Mouse (Mus musculus): ENCODE measurements around the gene Slc25a14. TPM values are rescaled to one million over a fixed set of nuclear protein-coding genes. Genes with fewer than 3 reads are reported as not detected.
A peak's percentile ranks its signal among the peaks of the same experiment; 100 is the strongest.

The Slc25a14 gene
- polyA plus RNA-seq, 1 experiment from 2014 or later: 42.0 TPM

GRCm38 (mm10) chrX:48669588-48669987 lies 46.4 kb downstream of the Slc25a14 start:
- no peak overlapping the region for H3K9ac ChIP-seq
- no peaks in the 10 kb centered on the region for H3K9me3 ChIP-seq
- no peak overlapping the region for H3K27ac ChIP-seq
- no peaks in the 10 kb centered on the region for H3K27me3 ChIP-seq (replicated peaks)
- ATAC-seq (replicated peaks): no peak
- no peaks in the 10 kb centered on the region for H3K4me1 ChIP-seq
- H3K36me3 ChIP-seq (replicated peaks): no peaks in the 10 kb centered on the region
- H3K4me2 ChIP-seq: no peak overlapping the region
- H3K4me3 ChIP-seq: no peak overlapping the region
- WGBS: 67% methylated on average over 3 of the region's 3 CpGs

DNA sequence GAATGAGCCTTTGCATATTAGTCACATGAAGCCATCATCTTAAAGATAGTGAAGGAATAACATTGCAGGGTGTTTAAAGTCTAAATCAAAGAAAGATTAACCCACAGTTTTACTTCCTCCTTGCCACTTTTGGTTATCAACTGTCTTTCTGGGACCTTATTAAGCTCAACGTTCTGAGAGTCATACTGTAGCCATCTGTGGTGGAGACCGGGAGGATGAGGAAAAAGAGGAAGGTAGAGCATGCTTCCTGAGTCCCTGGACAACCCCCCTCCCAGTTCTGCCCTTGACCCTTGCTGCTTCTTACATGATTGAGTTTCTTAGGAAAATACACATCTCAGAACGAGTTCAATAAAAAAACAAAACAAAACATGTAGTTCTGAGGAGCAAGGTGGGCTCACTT lies 48.5 kb downstream of the Slc25a14 start:
- no peak overlapping the region for H3K9ac ChIP-seq
- no peak overlapping the region for H3K4me2 ChIP-seq
- H3K27me3 ChIP-seq (replicated peaks): no peaks in the 10 kb centered on the region
- WGBS: 73% methylated on average over 3 of the region's 3 CpGs
- no peaks in the 10 kb centered on the region for H3K36me3 ChIP-seq (replicated peaks)
- H3K4me1 ChIP-seq: no peaks in the 10 kb centered on the region
- H3K27ac ChIP-seq: no peak overlapping the region
- no peaks in the 10 kb centered on the region for H3K9me3 ChIP-seq
- ATAC-seq (replicated peaks): no peak
- no peak overlapping the region for H3K4me3 ChIP-seq

DNA sequence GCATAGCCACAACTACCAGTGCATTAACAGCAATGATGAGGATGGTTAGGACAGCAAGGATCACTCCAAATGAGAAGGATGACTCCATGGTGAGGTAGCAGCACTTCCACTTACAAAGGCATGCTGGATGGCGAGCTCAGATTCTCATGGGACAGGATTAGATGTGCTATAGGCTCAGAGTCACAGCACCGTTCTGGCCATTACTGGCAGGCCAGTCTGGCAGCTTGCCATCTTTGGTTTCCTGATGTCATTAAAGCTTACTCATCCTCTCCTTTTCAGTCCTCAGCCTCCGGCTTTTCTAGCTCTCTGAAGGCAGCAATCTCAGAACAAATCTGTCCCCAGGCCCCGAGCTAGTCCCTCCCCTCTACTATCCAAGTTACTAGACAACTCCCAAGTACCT lies 51.0 kb downstream of the Slc25a14 start, which contains the start of gene Gpr119:
Gene Gpr119, minus strand, starts transcription at position 308 of the 400 bp plus-strand sequence.
- no peak for ATAC-seq (replicated peaks)
- Histone ChIP-seq H3K9me3 (no peaks in the 10 kb centered on the region), H3K27ac (no peak within 1 kb of the TSS), H3K36me3 (replicated peaks) (no peaks in the 10 kb centered on the region), H3K4me1 (no peaks in the 10 kb centered on the region), H3K9ac (no peak within 1 kb of the TSS), H3K4me3 (no peak within 1 kb of the TSS), H3K27me3 (replicated peaks) (no peaks in the 10 kb centered on the region), H3K4me2 (no peak within 1 kb of the TSS)
- 60% methylated on average over 4 of the region's 4 CpGs for WGBS

DNA sequence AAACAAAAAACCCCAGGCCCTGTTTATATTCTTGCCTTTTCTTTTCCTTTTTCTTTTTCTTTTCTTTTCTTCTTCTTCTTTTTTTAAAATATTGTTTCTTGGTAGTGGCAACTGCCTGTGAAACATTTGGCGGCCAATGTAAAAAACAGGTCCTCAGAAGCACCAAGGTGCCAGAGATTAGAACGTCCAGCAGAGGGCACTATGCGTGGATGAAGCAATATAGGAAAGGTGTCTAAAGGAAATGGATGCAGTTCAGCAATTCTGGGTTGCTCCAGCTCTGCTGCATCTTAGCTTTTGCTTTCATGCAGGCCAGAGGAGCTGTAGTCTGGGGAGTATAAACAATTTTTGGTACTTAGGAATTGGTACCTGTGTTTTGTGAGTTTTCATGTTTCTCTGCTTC lies 60.2 kb downstream of the Slc25a14 start:
- Histone ChIP-seq H3K27me3 (replicated peaks) (no peaks in the 10 kb centered on the region), H3K4me1 (no peaks in the 10 kb centered on the region), H3K9me3 (no peaks in the 10 kb centered on the region), H3K9ac (no peak overlapping the region), H3K4me3 (no peak overlapping the region), H3K27ac (no peak overlapping the region), H3K4me2 (no peak overlapping the region), H3K36me3 (replicated peaks) (no peaks in the 10 kb centered on the region)
- 17% methylated on average over 3 of the region's 3 CpGs for WGBS
- no peak for ATAC-seq (replicated peaks)

GRCm38 (mm10) chrX:48683857-48684256 lies 60.6 kb downstream of the Slc25a14 start:
- no peaks in the 10 kb centered on the region for H3K36me3 ChIP-seq (replicated peaks)
- H3K4me2 ChIP-seq: no peak overlapping the region
- no peaks in the 10 kb centered on the region for H3K9me3 ChIP-seq
- WGBS: 79% methylated on average over 5 of the region's 5 CpGs
- no peak overlapping the region for H3K27ac ChIP-seq
- H3K27me3 ChIP-seq (replicated peaks): no peaks in the 10 kb centered on the region
- H3K4me3 ChIP-seq: no peak overlapping the region
- no peak overlapping the region for H3K9ac ChIP-seq
- ATAC-seq (replicated peaks): no peak
- H3K4me1 ChIP-seq: no peaks in the 10 kb centered on the region

- WGBS: 17% methylated on average over 6 of the region's 6 CpGs
- Histone ChIP-seq H3K27ac (peak overlapping the region; percentile 67; the same call in 1 of the 2 replicates), H3K9me3 (no peaks in the 10 kb centered on the region), H3K36me3 (replicated peaks) (no peaks in the 10 kb centered on the region), H3K27me3 (replicated peaks) (no peaks in the 10 kb centered on the region), H3K9ac (peak overlapping the region; percentile 32), H3K4me2 (peak overlapping the region; percentile 57), H3K4me3 (peak overlapping the region; percentile 58), H3K4me1 (peaks cover 8% of the 10 kb centered on the region)
- peak; percentile 93 for ATAC-seq (replicated peaks)
These were observed 71.2 kb downstream of the Slc25a14 start for GRCm38 (mm10) chrX:48694460-48694859.

DNA sequence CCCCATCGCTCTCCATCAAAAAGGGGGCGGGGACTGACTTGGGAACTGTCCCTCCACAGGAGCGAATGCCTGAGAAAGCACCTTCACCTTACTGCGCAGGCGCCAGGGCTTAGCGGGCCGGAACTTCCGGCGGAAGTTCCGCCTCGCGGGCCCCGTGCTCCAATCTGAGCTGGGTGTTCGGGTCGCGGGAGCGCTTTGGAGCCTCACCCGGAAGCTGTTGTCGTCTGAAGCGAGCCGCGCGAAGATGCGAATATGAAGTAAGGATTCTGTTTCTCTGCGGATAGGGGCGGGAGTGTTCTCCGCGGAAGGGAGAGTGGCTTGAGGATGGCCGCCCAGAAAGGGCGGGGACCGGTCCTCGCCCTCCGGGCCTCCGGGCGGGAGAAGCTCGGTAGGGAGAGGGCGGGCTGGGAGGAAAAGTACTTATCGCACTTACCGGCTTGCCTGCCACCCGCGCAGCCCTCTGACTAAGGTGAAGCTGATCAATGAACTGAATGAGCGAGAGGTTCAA lies 71.7 kb downstream of the Slc25a14 start, which contains the start of gene Rbmx2:
Gene Rbmx2, plus strand, starts transcription at position 141 of the 508 bp plus-strand sequence.
- H3K9ac ChIP-seq: peak within 1 kb of the TSS; percentile 32
- no peaks in the 10 kb centered on the region for H3K27me3 ChIP-seq (replicated peaks)
- H3K4me1 ChIP-seq: peaks cover 8% of the 10 kb centered on the region
- peak; percentile 98 for ATAC-seq (replicated peaks)
- peak within 1 kb of the TSS; percentile 58 for H3K4me3 ChIP-seq
- H3K4me2 ChIP-seq: peak within 1 kb of the TSS; percentile 57
- WGBS: 16% methylated on average over 41 of the region's 42 CpGs
- peak within 1 kb of the TSS; percentile 67; the same call in 1 of the 2 replicates for H3K27ac ChIP-seq
- no peaks in the 10 kb centered on the region for H3K9me3 ChIP-seq
- no peaks in the 10 kb centered on the region for H3K36me3 ChIP-seq (replicated peaks)

DNA sequence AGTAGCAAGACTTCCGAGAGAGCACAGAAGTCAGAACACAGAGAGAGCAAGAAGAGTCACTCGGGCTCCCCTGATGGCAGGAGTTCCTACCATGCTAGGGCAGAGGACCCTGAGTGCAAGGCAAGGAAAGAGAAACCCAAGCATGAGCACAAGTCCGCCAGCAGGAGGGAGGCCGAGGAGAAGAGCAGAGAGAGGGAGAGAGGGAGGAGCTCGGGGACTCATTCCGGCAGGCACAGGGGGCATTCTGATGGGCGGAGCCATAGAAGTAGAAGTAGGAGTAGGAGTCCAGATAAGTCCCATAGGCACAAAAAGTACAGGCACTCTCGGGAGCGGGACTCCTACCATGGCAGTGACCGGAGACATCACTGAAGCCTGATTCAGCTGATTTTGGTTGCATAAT lies 86.5 kb downstream of the Slc25a14 start:
- WGBS: 90% methylated on average over 9 of the region's 10 CpGs
- no peak for ATAC-seq (replicated peaks)
- no peaks in the 10 kb centered on the region for H3K27me3 ChIP-seq (replicated peaks)
- no peak overlapping the region for H3K9ac ChIP-seq
- H3K4me3 ChIP-seq: no peak overlapping the region
- H3K36me3 ChIP-seq (replicated peaks): no peaks in the 10 kb centered on the region
- no peak overlapping the region for H3K4me2 ChIP-seq
- H3K9me3 ChIP-seq: no peaks in the 10 kb centered on the region
- no peak overlapping the region for H3K27ac ChIP-seq
- no peaks in the 10 kb centered on the region for H3K4me1 ChIP-seq

Small RNAs within 50 kb of the gene (microRNA-seq; reads per million reads assigned to microRNA genes)
- not detected for gene Gm27828

Other genes with a start within 250 kb of the Slc25a14 start
- 0.50 and 0.80 TPM in 2 replicates for gene Elf4, start 160.3 kb upstream of the Slc25a14 start, polyA plus RNA-seq (2015; fragmentation: Nextera tagmentation; extraction: Ambion mirVana)
- gene Aifm1, start 109.8 kb upstream of the Slc25a14 start, polyA plus RNA-seq (2015; fragmentation: Nextera tagmentation; extraction: Ambion mirVana): 36.1 and 38.9 TPM in 2 replicates
- 94.9 and 98.1 TPM in 2 replicates for gene Rab33a, start 104.1 kb upstream of the Slc25a14 start, polyA plus RNA-seq (2015; fragmentation: Nextera tagmentation; extraction: Ambion mirVana)
- 9.2 and 9.3 TPM in 2 replicates for gene Zfp280c, start 28.9 kb upstream of the Slc25a14 start, polyA plus RNA-seq (2015; fragmentation: Nextera tagmentation; extraction: Ambion mirVana)
- gene Gpr119, start 51.1 kb downstream of the Slc25a14 start, polyA plus RNA-seq (2015; fragmentation: Nextera tagmentation; extraction: Ambion mirVana): not detected in 2 replicates
- 21.2 and 22.1 TPM in 2 replicates for gene Rbmx2, start 71.6 kb downstream of the Slc25a14 start, polyA plus RNA-seq (2015; fragmentation: Nextera tagmentation; extraction: Ambion mirVana)

All from midbrain, embryonic 15.5 days (tissue).